Mouse (Mus musculus) bone marrow, adult 2 months (tissue): ENCODE measurements around the gene Spata13.

ENCODE experiments used
- CTCF ChIP-seq: fragments of 200-500 bp; IDR thresholded peaks from 2 replicates; pipeline ENCODE4 v1.5.1; 2011; ENCODE audit warnings: low read length, control low read depth; ENCODE audit not compliant: control insufficient read depth, insufficient read depth
- POLR2A ChIP-seq: fragments of 200-500 bp; IDR thresholded peaks from 2 replicates; pipeline ENCODE4 v1.6.1; 2011; ENCODE audit warnings: low read depth, mild to moderate bottlenecking, control low read depth, low read length, borderline replicate concordance; ENCODE audit not compliant: control insufficient read depth

DNA sequence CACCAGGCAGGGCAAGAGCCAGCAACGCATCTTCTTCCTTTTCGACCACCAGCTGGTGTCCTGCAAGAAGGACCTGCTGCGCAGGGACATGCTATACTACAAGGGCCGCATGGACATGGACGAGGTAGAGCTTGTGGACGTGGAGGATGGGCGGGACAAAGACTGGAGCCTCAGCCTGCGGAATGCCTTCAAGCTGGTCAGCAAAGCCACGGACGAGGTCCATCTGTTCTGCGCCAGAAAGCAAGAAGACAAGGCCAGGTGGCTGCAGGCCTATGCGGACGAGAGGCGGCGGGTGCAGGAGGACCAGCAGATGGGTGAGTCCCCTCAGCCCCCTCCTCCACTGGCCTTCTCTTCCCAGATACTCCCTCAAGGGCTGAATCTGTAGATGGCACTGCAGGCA, 122.5 kb downstream of the Spata13 start:
- no peak for TF ChIP-seq CTCF
- TF ChIP-seq POLR2A: no peak
